Mouse (Mus musculus) 416B (cell line): ENCODE measurements at regions not wholly inside any gene's neighbourhood (a gene's known extent, or its start where the extent isn't known, plus 50 kb on each side); places are given as distances from the start of the nearest gene placed in this dataset.

Source experiments
- DNase-seq: peaks from one replicate; pipeline ENCODE4 v3.0.0; 2011; ENCODE audit warnings: low read depth

- no peak for DNase-seq
Observed at GRCm38 (mm10) chr3:83689068-83689976, 76.8 kb upstream of the Sfrp2 start.

DNA sequence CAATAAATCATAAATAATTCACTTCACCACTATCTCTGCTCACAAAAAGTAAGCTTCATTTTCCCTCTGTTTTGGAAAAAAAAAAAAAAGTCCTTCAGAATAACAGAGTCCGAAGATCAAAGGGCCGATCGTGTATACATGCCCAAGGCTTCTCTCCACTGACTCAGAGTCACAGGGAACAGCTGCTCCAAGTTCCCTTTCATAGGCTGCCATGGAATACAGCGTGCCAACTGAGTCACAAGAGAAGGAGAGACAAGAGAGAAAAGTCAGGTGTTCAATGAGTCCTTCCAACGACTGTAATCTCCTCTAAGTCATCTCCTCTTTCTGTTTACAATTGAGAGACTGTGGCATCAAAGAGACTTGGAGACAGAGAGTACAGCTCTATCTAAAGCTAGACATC is 71.6 kb upstream of the Sfrp2 start:
- no peak for DNase-seq

GRCm38 (mm10) chr3:83699751-83700150 is 66.4 kb upstream of the Sfrp2 start:
- DNase-seq = no peak

- peak; percentile 34 for DNase-seq
Observed at GRCm38 (mm10) chr3:83701075-83701474, 65.0 kb upstream of the Sfrp2 start.

GRCm38 (mm10) chr3:83704559-83704958 is 61.6 kb upstream of the Sfrp2 start:
- DNase-seq = peak; percentile 28

DNA sequence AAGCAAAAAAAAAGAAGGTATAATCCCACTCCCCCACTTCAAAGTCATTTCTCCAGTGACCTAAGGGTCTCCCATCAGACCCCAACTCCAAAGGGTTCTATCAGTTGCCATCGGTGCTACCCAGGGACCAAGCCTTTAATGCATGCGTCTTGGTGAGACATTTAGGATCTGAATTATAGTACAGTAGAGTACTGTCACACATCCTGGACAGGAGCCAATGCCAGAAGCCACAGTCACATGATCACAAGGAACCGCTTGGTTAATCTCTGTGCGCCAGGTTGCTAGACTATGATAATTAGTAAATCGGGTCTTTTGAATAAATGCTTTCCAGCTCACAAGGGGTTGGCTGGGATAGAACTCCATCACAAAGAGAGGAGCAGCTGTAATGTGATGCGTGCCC is 60.9 kb upstream of the Sfrp2 start:
- peak; percentile 23 for DNase-seq

DNA sequence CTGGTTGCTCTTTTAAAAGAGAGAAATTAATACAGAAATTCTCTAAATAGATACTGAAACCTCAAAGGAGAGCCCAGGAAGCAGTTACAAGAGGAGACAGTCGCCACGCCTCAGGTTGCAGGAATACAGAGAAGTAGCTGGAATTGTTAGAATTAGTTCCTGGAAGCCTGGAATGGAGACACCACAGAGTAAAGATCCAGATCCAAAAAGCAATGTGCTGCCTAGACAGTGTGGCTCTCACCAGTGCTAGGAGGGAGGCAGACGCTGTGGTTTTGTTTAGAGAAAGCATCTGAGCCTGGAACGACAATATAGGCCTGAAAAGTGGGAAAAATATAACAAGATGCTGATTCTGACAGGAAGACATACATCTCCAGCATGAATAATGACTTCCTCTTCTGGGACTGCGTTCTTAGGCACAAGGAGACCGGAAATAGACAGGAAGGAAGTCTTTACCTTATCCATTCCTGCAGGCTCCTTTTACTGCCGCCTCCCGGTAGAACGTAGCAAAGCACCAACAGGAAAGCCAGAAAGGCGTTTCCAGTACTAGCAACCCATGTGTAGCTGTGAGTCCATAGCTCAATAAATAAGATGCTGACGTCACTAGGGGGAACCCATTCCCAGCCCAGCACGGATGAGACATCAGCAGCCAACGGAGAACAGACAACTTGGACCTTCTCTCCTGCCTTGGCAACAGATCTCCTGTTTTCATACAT is 59.4 kb upstream of the Sfrp2 start:
- peak; percentile 69 for DNase-seq

DNA sequence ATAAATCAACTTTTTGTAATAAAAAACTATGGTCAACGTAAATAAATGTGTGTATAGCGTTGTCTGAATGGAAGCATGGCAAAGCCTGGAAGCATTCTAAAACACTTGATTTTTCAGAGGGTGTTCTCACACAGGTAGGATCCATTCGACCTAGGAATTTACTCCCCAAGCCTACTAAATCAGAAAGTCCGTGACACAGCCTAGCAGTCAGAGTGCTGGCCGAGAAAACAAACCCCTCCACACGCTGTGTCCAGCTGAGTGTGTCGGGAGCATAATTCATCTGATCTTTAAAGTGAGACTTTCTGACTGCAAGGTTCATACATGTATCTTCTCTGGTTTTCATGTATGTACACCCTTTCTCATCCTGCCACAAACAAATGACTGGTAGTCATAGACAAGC is 58.8 kb upstream of the Sfrp2 start:
- DNase-seq = no peak

- no peak for DNase-seq
Observed at GRCm38 (mm10) chr3:83708973-83709372, 57.1 kb upstream of the Sfrp2 start.

DNA sequence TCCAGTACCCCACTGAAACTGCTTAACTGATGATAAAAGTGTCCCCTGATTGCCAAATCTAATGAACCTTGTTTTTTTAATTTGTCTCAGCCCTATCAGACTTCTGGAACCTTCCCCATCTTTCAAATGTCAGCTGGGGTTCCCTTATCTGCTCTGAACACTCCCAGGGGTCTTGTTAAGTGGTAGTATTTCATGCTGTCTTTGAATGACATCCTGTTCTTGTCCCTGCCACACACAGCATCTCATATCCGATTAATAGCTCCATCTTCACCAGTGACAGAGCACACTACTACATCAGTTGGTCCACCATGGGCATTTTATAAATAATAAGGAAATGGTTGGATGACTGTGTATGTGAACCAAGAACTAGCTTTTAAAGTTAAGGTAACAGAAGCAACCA is 56.6 kb upstream of the Sfrp2 start:
- DNase-seq = no peak

- DNase-seq = no peak
Observed at GRCm38 (mm10) chr3:83710995-83711541, 55.1 kb upstream of the Sfrp2 start.

DNA sequence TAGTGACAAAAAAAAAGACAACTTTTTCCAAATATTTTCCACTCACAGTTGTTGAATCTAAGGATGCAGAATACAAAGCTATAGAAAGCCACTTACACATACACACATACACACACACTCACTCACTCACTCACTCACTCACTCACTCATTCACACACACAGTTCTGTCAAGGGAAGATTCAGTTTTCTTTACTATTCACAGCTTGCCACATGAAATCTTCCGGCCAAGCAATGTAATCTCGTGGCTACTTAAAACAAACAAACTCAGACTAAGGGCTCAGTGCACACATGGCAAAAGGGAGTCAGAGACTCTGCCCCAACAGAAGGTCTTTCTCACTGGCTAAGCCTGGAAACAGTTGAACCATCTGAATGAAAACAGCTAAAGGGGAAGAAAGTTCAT is 53.8 kb upstream of the Sfrp2 start:
- DNase-seq = no peak

GRCm38 (mm10) chr3:83714572-83714971 is 51.5 kb upstream of the Sfrp2 start:
- peak; percentile 46 for DNase-seq
